Mouse (Mus musculus): ENCODE measurements around the gene Kcnh3. TPM values are rescaled to one million over a fixed set of nuclear protein-coding genes. Genes with fewer than 3 reads are reported as not detected.
A peak's percentile ranks its signal among the peaks of the same experiment; 100 is the strongest.

Gene Kcnh3
- polyA plus RNA-seq (2015; fragmentation: Nextera tagmentation; extraction: Ambion mirVana) = 0.69 and 0.82 TPM in 2 replicates

- peaks cover 24% of the 10 kb centered on the region for H3K4me1 ChIP-seq (replicated peaks; ENCODE audit: control insufficient read depth, insufficient read depth, low read length)
- no peak within 1 kb of the TSS for H3K27ac ChIP-seq (ENCODE audit: low read length)
- H3K36me3 ChIP-seq (ENCODE audit: control insufficient read depth, insufficient read depth, low read length) = no peaks in the 10 kb centered on the region
- H3K9me3 ChIP-seq (ENCODE audit: control insufficient read depth, low read length) = no peaks in the 10 kb centered on the region
- under 1% methylated on average over 54 of the region's 66 CpGs for WGBS
- H3K4me3 ChIP-seq (ENCODE audit: low read length) = peak within 1 kb of the TSS; percentile 54
- peak within 1 kb of the TSS; percentile 88 for H3K4me2 ChIP-seq (ENCODE audit: low read depth, low read length)
- ATAC-seq (ENCODE audit: low read depth) = peak; percentile 68
- peaks cover 94% of the 10 kb centered on the region for H3K27me3 ChIP-seq (ENCODE audit: control insufficient read depth, insufficient read depth, low read depth, low read length)
- peak within 1 kb of the TSS; percentile 36 for H3K9ac ChIP-seq (ENCODE audit: low read length)
These were observed at the start of gene Kcnh3 for GRCm38 (mm10) chr15:99224208-99224911. TSS of gene Kcnh3 (plus strand) at chr15:99224861.

GRCm38 (mm10) chr15:99179639-99180038 lies 45.0 kb upstream of the Kcnh3 start:
- Histone ChIP-seq H3K9ac (ENCODE audit: low read length) (no peak overlapping the region), H3K27ac (ENCODE audit: low read length) (no peak overlapping the region), H3K27me3 (ENCODE audit: control insufficient read depth, insufficient read depth, low read depth, low read length) (no peaks in the 10 kb centered on the region), H3K36me3 (ENCODE audit: control insufficient read depth, insufficient read depth, low read length) (peaks cover 23% of the 10 kb centered on the region), H3K4me3 (ENCODE audit: low read length) (no peak overlapping the region), H3K4me2 (ENCODE audit: low read depth, low read length) (no peak overlapping the region), H3K9me3 (ENCODE audit: control insufficient read depth, low read length) (no peaks in the 10 kb centered on the region), H3K4me1 (replicated peaks; ENCODE audit: control insufficient read depth, insufficient read depth, low read length) (no peaks in the 10 kb centered on the region)
- ATAC-seq (ENCODE audit: low read depth) = no peak
- 88% methylated on average over 1 of the region's 2 CpGs for WGBS

DNA sequence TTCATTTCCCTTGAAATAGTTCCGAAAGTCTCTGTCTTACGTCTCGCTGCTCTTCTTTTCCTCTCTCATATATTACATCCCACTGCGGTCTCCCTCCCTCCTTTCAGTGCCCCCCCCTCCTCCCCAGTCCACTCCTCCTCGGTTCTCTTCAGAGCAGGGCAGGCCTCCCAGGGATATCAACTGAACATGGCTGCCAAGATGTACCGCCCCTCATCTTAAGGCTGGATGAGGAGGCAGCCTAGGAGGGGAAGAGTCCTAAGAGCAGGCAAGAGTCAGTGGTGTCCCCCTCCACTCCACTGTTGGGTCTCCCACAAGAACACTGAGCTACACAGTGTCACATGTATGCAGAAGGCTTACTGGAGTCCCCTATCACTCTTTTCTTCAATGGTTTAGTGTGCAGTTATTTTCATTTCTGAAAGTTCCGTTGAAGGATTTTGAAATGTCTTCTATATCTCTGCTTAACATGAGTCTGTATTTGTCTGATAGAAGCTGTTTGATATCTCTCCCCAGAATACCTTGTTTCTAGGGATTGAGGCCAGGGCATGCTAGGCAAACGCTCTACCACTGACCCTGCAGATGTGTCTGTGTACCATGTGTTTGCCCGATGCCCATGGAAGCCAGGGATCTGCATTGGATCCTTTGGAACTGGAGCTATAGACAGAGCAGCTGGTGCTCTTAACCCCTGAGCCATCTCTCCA lies 40.3 kb upstream of the Kcnh3 start:
- Histone ChIP-seq H3K9me3 (ENCODE audit: control insufficient read depth, low read length) (no peaks in the 10 kb centered on the region), H3K27me3 (ENCODE audit: control insufficient read depth, insufficient read depth, low read depth, low read length) (no peaks in the 10 kb centered on the region), H3K4me1 (replicated peaks; ENCODE audit: control insufficient read depth, insufficient read depth, low read length) (no peaks in the 10 kb centered on the region), H3K9ac (ENCODE audit: low read length) (no peak overlapping the region), H3K36me3 (ENCODE audit: control insufficient read depth, insufficient read depth, low read length) (peaks cover 24% of the 10 kb centered on the region), H3K27ac (ENCODE audit: low read length) (no peak overlapping the region), H3K4me2 (ENCODE audit: low read depth, low read length) (no peak overlapping the region), H3K4me3 (ENCODE audit: low read length) (no peak overlapping the region)
- ATAC-seq (ENCODE audit: low read depth) = no peak
- WGBS = 85% methylated on average over 9 of the region's 9 CpGs

DNA sequence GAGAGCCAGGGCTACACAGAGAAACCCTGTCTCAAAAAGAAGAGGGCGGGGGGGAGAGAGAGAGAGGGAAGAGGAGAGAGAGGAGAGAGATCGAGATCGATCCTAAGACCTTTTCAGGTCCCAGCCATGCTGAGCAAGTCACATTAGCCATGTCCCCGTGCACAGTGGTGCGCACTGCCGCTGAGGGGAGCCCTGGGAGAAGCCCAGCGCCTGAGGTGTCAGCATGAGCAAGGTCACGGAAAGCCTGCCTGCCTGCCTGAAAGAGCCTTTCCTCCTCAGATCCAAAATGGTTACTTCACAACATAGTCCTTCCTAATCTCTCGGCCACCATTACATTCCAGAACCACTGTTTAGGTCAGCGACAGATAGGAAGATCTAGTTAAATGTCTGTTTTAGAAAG lies 30.3 kb upstream of the Kcnh3 start:
- 76% methylated on average over 10 of the region's 10 CpGs for WGBS
- Histone ChIP-seq H3K27me3 (ENCODE audit: control insufficient read depth, insufficient read depth, low read depth, low read length) (no peaks in the 10 kb centered on the region), H3K4me2 (ENCODE audit: low read depth, low read length) (no peak overlapping the region), H3K27ac (ENCODE audit: low read length) (no peak overlapping the region), H3K4me3 (ENCODE audit: low read length) (no peak overlapping the region), H3K36me3 (ENCODE audit: control insufficient read depth, insufficient read depth, low read length) (peaks cover 13% of the 10 kb centered on the region; the same call in 1 of the 2 replicates), H3K9ac (ENCODE audit: low read length) (no peak overlapping the region), H3K4me1 (replicated peaks; ENCODE audit: control insufficient read depth, insufficient read depth, low read length) (no peaks in the 10 kb centered on the region), H3K9me3 (ENCODE audit: control insufficient read depth, low read length) (no peaks in the 10 kb centered on the region)
- no peak for ATAC-seq (ENCODE audit: low read depth)

- no peaks in the 10 kb centered on the region for H3K9me3 ChIP-seq (ENCODE audit: control insufficient read depth, low read length)
- no peak overlapping the region for H3K27ac ChIP-seq (ENCODE audit: low read length)
- H3K9ac ChIP-seq (ENCODE audit: low read length) = no peak overlapping the region
- H3K4me3 ChIP-seq (ENCODE audit: low read length) = no peak overlapping the region
- no peak overlapping the region for H3K4me2 ChIP-seq (ENCODE audit: low read depth, low read length)
- H3K27me3 ChIP-seq (ENCODE audit: control insufficient read depth, insufficient read depth, low read depth, low read length) = no peaks in the 10 kb centered on the region
- no peak for ATAC-seq (ENCODE audit: low read depth)
- no peaks in the 10 kb centered on the region for H3K4me1 ChIP-seq (replicated peaks; ENCODE audit: control insufficient read depth, insufficient read depth, low read length)
- peaks cover 13% of the 10 kb centered on the region; the same call in 1 of the 2 replicates for H3K36me3 ChIP-seq (ENCODE audit: control insufficient read depth, insufficient read depth, low read length)
- WGBS = 45% methylated on average over 6 of the region's 6 CpGs
These were observed 29.6 kb upstream of the Kcnh3 start for GRCm38 (mm10) chr15:99195043-99195442.

GRCm38 (mm10) chr15:99198761-99199160 lies 25.9 kb upstream of the Kcnh3 start:
- Histone ChIP-seq H3K4me2 (ENCODE audit: low read depth, low read length) (no peak overlapping the region), H3K9me3 (ENCODE audit: control insufficient read depth, low read length) (no peaks in the 10 kb centered on the region), H3K36me3 (ENCODE audit: control insufficient read depth, insufficient read depth, low read length) (0 out of 2 replicates have a peak, but pooled peaks cover 4% of the 10 kb centered on the region), H3K9ac (ENCODE audit: low read length) (no peak overlapping the region), H3K4me3 (ENCODE audit: low read length) (no peak overlapping the region), H3K27me3 (ENCODE audit: control insufficient read depth, insufficient read depth, low read depth, low read length) (no peaks in the 10 kb centered on the region), H3K27ac (ENCODE audit: low read length) (no peak overlapping the region), H3K4me1 (replicated peaks; ENCODE audit: control insufficient read depth, insufficient read depth, low read length) (no peaks in the 10 kb centered on the region)
- ATAC-seq (ENCODE audit: low read depth) = no peak

GRCm38 (mm10) chr15:99205959-99206358 lies 18.7 kb upstream of the Kcnh3 start:
- no peaks in the 10 kb centered on the region for H3K27me3 ChIP-seq (ENCODE audit: control insufficient read depth, insufficient read depth, low read depth, low read length)
- peaks cover 3% of the 10 kb centered on the region; the same call in 1 of the 2 replicates for H3K4me1 ChIP-seq (replicated peaks; ENCODE audit: control insufficient read depth, insufficient read depth, low read length)
- no peaks in the 10 kb centered on the region for H3K9me3 ChIP-seq (ENCODE audit: control insufficient read depth, low read length)
- no peak overlapping the region for H3K9ac ChIP-seq (ENCODE audit: low read length)
- H3K27ac ChIP-seq (ENCODE audit: low read length) = no peak overlapping the region
- H3K4me2 ChIP-seq (ENCODE audit: low read depth, low read length) = no peak overlapping the region
- H3K4me3 ChIP-seq (ENCODE audit: low read length) = no peak overlapping the region
- no peak for ATAC-seq (ENCODE audit: low read depth)
- peaks cover 12% of the 10 kb centered on the region for H3K36me3 ChIP-seq (ENCODE audit: control insufficient read depth, insufficient read depth, low read length)
- 79% methylated on average over 8 of the region's 8 CpGs for WGBS

GRCm38 (mm10) chr15:99213183-99213582 lies 11.5 kb upstream of the Kcnh3 start:
- no peak overlapping the region for H3K4me2 ChIP-seq (ENCODE audit: low read depth, low read length)
- no peaks in the 10 kb centered on the region for H3K27me3 ChIP-seq (ENCODE audit: control insufficient read depth, insufficient read depth, low read depth, low read length)
- WGBS = 85% methylated on average over 10 of the region's 10 CpGs
- no peak for ATAC-seq (ENCODE audit: low read depth)
- H3K9me3 ChIP-seq (ENCODE audit: control insufficient read depth, low read length) = no peaks in the 10 kb centered on the region
- H3K9ac ChIP-seq (ENCODE audit: low read length) = no peak overlapping the region
- H3K4me1 ChIP-seq (replicated peaks; ENCODE audit: control insufficient read depth, insufficient read depth, low read length) = no peaks in the 10 kb centered on the region
- no peak overlapping the region for H3K27ac ChIP-seq (ENCODE audit: low read length)
- H3K4me3 ChIP-seq (ENCODE audit: low read length) = no peak overlapping the region
- H3K36me3 ChIP-seq (ENCODE audit: control insufficient read depth, insufficient read depth, low read length) = peaks cover 21% of the 10 kb centered on the region

GRCm38 (mm10) chr15:99214941-99215340 lies 9.7 kb upstream of the Kcnh3 start:
- Histone ChIP-seq H3K36me3 (ENCODE audit: control insufficient read depth, insufficient read depth, low read length) (peaks cover 10% of the 10 kb centered on the region), H3K9me3 (ENCODE audit: control insufficient read depth, low read length) (no peaks in the 10 kb centered on the region), H3K9ac (ENCODE audit: low read length) (no peak overlapping the region), H3K4me2 (ENCODE audit: low read depth, low read length) (no peak overlapping the region), H3K4me3 (ENCODE audit: low read length) (no peak overlapping the region), H3K27ac (ENCODE audit: low read length) (no peak overlapping the region), H3K27me3 (ENCODE audit: control insufficient read depth, insufficient read depth, low read depth, low read length) (peaks cover 5% of the 10 kb centered on the region; the same call in 1 of the 2 replicates), H3K4me1 (replicated peaks; ENCODE audit: control insufficient read depth, insufficient read depth, low read length) (no peaks in the 10 kb centered on the region)
- 76% methylated on average over 2 of the region's 2 CpGs for WGBS
- no peak for ATAC-seq (ENCODE audit: low read depth)

Data from lung, embryonic 16.5 days (tissue).